10 mouse cellular contexts compared by ENCODE assay signal in genomic region chr6:31637371-31638052, GRCm38 (mm10).
DNase-seq lines count a peak whose midpoint lies in the region; ATAC-seq and TF ChIP-seq lines count a peak whose summit lies in the region.
"Had no signal": no experiment of that assay in that cellular context is flagged by ENCODE, and none has a peak within 500 bp of the region (broad histone marks: within the 10 kb centered on the region; RNA-seq: fewer than 3 reads in every experiment).

No protein-coding gene starts in this region.

- no peaks in the 10 kb centered on the region for H3K27me3 ChIP-seq in megakaryocyte, embryonic 14.5 days (replicated peaks)
- peaks cover 16% of the 10 kb centered on the region for H3K27me3 ChIP-seq in hindbrain, embryonic 13.5 days

- intact Hi-C loops in gastrocnemius, adult 2 months (cut with DNase I) = no loop called here

- TF ChIP-seq CTCF in gastrocnemius, adult 2 months (IDR thresholded peaks at IDR 0.05) = no peak; the same call in 1 of the 2 replicates

- H3K4me2 ChIP-seq in hindbrain, embryonic 13.5 days = peak overlapping the region; percentile 29

- no peak overlapping the region for H3K9ac ChIP-seq in hindbrain, embryonic 13.5 days

- WGBS in hindbrain, embryonic 13.5 days = 27% methylated on average over 16 of the region's 16 CpGs

- H3K36me3 ChIP-seq in megakaryocyte, embryonic 14.5 days (replicated peaks; ENCODE audit: low read length) = no peaks in the 10 kb centered on the region
- H3K36me3 ChIP-seq in hindbrain, embryonic 13.5 days = no peaks in the 10 kb centered on the region

- H3K27ac ChIP-seq in gastrocnemius, adult 2 months = peak overlapping the region; percentile 76
- H3K27ac ChIP-seq in hindbrain, embryonic 13.5 days = no peak overlapping the region

- H3K4me1 ChIP-seq in megakaryocyte, embryonic 14.5 days = peaks cover 85% of the 10 kb centered on the region
- H3K4me1 ChIP-seq in hindbrain, embryonic 13.5 days (replicated peaks) = peaks cover 16% of the 10 kb centered on the region

- no peak overlapping the region for H3K4me3 ChIP-seq in gastrocnemius, adult 2 months
- H3K4me3 ChIP-seq in megakaryocyte, embryonic 14.5 days (replicated peaks) = peak overlapping the region; percentile 68
- H3K4me3 ChIP-seq in hindbrain, embryonic 13.5 days = no peak overlapping the region

- H3K9me3 ChIP-seq in megakaryocyte, embryonic 14.5 days = no peaks in the 10 kb centered on the region
- no peaks in the 10 kb centered on the region for H3K9me3 ChIP-seq in hindbrain, embryonic 13.5 days

- DNase-seq in gastrocnemius, adult 2 months = no peak
- DNase-seq in gastrocnemius, postnatal 25 days = no peak
- DNase-seq in retina, postnatal 7 days (ENCODE audit: low read depth, low spot score) = peak; percentile 20
- no peak for DNase-seq in layer of hippocampus, postnatal 36 days
- no peak for DNase-seq in layer of hippocampus, adult 11-12 months (ENCODE audit: low spot score)
- DNase-seq: adrenal gland, adult 8-10 months; kidney, adult 9 months had no signal

- ATAC-seq in megakaryocyte, adult 5-6 weeks (ENCODE audit: poor library complexity, severe bottlenecking) = no peak
- no peak for ATAC-seq in hindbrain, embryonic 13.5 days (ENCODE audit: low FRiP score)
